Mouse (Mus musculus) MEL-GATA-1-ER (cell line): ENCODE data around the gene Dhx9.
"Not testable (repeated sequence)": the region's sequence is repeated elsewhere in the genome, so short reads cannot be mapped to it uniquely, and the experiment has no call there.

Source experiments
- DNase-seq: peaks from one replicate; pipeline ENCODE4 v3.0.0-alpha.2; 2012; ENCODE audit warnings: low read depth; ENCODE audit errors: extremely low read depth

The Dhx9 gene

DNA sequence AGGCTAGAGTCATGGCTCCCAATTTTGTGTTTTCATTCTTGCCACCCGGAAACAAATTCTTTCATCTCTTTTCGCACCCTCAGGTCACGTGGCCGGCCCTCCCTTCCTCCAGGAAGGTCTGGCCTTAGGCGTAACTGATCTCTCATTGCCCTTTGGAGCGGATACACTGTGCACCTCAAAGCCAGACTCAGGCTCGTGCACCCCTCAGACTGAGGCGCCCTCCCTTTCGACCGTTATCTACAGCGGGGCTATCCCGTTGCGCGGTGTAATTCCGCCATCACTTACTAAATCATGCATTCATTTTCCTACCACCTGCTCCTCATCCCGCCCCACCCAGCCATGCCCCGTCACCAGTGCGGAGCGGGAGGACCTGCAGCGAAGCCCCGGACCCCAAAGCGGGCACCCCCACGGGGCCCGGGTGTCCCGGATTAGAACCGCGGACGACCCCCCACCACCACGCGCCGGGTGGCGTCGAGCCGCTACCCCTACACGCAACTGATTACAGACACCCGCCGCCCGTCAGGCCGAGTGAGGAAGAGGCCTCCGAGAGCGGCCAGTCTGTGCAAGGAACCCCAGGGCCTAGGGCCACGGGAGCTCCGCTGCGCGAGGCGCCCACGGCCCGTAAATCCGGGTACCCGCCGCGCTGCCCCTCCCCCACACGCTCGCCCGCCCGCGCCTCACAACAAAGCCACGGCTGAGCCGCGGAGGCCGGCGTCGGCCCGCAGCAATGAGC lies 527 bp downstream of the Dhx9 start:
- peak; percentile 47 for DNase-seq

DNA sequence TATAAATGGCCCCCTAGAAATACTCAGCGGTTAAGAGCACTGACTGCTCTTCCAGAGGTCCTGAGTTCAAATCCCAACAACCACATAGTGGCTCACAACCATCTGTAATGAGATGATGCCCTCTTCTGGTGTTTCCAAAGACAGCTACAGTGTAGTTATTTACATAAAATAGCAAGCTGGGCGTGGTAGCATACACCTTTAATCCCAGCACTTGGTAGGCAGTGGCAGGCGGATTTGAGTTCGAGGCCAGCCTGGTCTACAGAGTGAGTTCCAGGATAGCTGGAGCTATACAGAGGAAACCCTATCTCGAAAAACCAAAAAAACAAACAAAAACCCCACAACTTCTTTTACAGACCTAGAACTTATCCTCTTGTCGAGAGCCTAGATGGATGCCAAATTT lies 1.3 kb downstream of the Dhx9 start:
- not testable (repeated sequence) for DNase-seq

DNA sequence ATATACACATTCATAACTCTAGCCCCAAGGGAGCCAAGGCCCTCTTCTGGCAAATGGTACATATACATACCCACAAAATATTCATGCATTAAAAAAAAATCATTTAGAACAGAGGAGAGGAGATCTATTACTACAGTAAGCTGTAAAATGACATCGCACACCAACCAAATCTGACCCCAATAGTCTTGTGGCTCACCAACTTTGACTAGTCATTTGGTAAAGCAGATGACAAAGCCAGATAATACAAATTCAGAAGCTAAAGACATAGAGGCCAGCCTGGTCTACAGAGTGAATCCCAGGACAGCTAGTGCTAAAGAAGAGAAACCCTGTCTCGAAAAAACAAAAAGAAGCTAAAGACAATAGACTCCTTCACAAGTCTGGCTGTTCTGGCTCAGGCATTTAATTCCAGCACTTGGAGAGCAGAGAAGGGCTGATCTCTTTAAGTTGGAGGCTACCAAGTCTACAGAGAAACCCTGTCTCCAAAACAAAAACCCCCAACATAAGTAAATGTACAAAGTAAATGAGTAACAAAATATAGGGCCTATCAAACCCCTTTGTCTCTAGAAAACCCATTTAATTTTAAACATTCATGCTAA lies 2.2 kb downstream of the Dhx9 start:
- no peak for DNase-seq

DNA sequence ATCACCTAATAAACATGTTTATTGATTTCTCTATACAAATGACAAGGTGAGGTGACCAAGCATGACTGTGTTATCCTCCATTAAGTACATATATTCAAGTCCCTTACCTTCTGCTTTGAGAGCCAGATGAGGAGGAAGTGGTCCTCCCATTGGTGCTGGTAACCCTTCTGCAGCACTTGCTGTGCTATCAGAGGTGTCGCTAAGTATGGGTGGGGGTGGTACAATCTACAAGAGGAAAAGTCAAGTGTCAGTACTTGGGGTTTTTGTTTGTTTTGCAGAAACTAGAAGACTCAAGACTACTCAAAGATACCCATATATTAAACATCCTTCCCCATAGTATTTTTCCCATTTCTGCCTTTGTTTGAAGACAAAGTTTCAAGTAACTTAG lies 6.4 kb downstream of the Dhx9 start:
- no peak for DNase-seq

DNA sequence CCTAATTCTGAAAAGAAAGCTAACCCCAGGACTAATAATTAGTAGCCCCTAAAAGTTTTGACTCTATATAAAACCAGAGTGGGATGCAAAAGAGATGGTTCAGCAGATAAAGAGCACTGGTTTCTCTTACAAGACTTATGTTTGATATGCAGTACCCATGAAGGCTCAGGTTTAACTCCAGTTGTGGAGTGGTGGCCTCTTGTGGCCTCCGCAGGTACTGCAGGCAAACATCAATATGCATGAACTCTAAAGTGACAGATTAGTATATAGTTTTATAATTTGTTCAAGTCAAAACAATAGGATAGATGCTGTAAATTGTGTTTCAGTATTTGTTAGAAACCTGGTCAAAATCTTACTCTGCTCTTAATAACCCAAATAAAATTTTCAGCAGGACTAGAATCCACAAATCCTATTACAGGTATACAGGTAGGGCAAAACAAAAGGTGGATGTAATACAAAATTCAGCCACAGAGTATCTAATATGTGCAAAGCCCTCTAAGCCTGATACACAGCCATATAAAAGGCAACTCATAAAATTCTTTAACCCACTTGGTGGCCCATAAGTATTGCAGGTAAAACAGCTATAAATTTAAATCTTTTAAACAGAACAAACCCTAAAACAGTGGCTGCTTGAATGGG lies 7.0 kb downstream of the Dhx9 start:
- peak; percentile 62 for DNase-seq

- DNase-seq = no peak
Measured at GRCm38 (mm10) chr1:153479296-153479695, 8.2 kb downstream of the Dhx9 start.

DNA sequence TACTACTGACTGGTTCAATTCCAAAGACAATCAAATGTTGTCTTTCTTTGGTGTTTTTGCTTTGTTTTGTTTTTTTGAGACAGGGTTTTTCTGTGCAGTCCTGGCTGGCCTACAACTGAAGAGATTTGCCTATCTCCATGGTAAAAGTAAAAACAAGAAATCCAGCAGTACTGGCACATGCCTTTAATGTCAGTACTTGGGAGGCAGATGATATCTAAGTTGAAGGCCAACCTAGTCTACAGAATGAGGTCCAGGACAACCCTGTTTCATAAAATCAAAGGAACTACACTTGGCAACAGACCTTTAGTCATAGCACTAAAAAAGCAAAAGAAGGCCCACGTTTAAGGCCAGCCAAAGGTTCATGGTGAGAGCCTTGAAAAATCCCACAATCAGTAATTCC lies 25.7 kb downstream of the Dhx9 start:
- DNase-seq = no peak

- DNase-seq = no peak
Measured at GRCm38 (mm10) chr1:153456137-153456536, 31.3 kb downstream of the Dhx9 start.

- DNase-seq = no peak
Measured at GRCm38 (mm10) chr1:153453146-153453642, 34.3 kb downstream of the Dhx9 start.

DNA sequence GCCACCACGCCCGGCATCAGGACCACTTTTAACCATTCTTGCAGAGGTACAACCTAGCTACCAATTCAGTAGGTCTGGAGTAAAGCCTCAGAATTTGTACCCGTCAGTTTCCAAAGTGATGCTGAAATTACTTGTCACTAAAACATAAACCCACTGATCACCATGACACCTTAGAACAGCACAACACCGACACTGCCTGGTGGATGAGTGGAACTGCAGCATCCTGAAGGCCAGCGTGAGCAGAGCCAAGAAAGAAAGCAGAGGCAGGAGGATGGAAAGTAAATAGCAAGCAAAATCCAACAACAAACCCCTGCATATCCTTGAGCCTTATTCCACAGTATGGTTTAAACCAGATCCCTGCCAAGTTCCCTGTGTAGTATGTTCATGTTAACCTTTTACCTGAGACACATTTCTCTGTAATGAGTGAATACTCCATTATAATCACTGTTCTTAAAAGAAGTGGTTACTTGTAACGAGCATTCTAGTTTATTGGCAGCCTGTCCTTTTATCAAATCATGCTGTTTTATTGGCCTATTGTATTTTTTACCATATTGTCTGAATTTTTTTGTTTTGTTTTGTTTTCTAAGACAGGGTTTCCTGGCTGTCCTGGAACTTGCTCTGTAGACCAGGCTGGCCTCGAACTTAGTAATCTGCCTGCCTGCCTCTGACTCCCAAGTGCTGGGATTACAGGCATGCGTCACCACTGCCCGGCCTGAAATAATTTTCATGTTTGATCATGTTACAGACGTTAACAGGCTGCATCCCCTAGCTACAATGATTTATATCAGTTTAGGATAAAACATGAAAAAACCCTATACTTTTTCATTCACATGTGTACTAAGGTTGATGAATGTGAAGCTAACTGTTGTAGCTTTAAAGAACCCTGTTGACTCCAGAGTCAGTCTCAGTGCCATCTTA lies 36.0 kb downstream of the Dhx9 start:
- DNase-seq = peak; percentile 57

- no peak for DNase-seq
Measured at GRCm38 (mm10) chr1:153446120-153446831, 41.2 kb downstream of the Dhx9 start.

DNA sequence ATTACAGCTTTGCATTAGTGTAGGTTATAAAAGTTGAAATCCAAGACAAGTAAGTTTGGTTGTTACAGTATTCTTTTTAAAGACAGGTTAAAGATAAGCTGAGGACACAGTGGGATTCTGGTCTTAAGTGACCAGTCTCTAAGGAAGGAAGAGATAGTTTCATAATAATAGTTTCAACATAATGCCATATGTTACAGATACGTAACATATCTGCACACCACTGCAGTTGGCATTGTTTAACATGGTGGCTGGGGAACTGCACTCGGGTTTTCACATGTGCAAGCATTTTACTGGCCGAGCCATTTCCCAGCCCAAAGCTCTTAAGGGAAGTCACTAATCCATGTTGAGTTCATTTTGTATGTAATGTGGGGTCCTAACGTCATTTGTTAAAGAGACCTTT lies 43.8 kb downstream of the Dhx9 start:
- no peak for DNase-seq

DNA sequence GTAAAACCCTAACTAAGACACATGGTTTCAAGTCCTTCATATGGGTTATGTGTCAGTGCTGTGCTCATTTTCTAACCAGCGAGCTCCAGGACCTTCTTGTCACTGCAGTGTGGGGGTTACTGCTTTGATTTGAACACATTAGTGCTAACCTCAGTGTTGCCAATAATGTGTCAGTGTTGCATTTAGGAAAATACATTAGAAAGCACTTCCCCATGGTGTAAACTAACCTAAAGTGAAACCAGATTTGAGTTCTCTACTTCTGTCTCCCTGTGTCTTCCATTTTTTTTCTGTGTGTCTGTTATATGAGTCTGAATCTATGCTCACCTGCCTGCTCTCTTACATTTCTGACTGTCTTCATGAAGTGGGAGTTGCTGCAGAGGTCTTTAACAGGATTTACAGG lies 44.4 kb downstream of the Dhx9 start:
- no peak for DNase-seq

- no peak for DNase-seq
Measured at GRCm38 (mm10) chr1:153441656-153442055, 45.8 kb downstream of the Dhx9 start.

GRCm38 (mm10) chr1:153440752-153441151 lies 46.7 kb downstream of the Dhx9 start:
- no peak for DNase-seq

GRCm38 (mm10) chr1:153437536-153437935 lies 49.9 kb downstream of the Dhx9 start:
- DNase-seq = no peak

- no peak for DNase-seq
Measured at GRCm38 (mm10) chr1:153433851-153434589, 53.4 kb downstream of the Dhx9 start.

GRCm38 (mm10) chr1:153432329-153432728 lies 55.1 kb downstream of the Dhx9 start:
- no peak for DNase-seq

DNA sequence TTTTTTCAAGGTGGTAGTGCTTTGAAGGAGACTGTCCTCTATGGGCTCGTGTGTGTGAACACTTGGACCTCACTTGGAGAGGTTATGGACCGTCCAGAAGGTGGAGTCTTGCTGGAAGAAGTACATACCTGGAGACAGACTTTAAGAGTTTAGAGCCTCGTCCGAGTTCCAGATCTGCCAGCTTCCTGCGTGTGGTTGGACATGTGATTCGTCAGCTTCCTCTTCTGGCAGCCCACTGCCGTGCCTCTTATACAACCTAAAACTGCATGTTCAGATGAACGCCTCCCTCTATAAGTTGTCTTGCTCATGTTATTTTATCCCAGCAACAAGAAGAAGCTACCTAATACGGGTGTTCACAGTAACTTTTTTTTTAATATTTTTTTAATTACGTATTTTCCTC lies 55.8 kb downstream of the Dhx9 start:
- DNase-seq = no peak

DNA sequence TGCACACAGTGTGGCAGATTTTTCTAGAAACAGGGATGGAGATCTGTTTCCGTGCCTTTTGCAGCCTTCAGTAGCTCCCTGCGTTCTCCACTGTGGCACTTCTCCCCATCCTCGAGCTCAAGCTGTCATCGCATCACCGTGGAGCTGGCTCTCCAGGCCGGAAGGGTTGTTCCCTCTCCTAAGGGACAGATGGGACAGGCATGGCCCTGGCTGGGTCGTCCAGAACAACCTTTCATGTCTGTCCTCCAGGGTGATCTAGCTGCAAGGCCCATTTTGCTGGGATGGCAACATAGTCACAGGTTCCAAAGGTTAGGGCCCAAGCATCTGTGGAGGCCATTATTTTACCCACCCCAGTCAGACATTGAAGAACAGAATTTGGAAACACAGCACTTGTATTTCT lies 56.3 kb downstream of the Dhx9 start:
- no peak for DNase-seq
